Mouse (Mus musculus): ENCODE measurements at regions not wholly inside any gene's neighbourhood (a gene's known extent, or its start where the extent isn't known, plus 50 kb on each side); places are given as distances from the start of the nearest gene placed in this dataset.

GRCm38 (mm10) chr13:72134101-72134768 is 170.7 kb upstream of the Irx1 start:
- Histone ChIP-seq H3K36me3 (ENCODE audit: insufficient read depth, low read length) (no peaks in the 10 kb centered on the region), H3K4me2 (ENCODE audit: low read depth, low read length, poor library complexity, severe bottlenecking) (no peak overlapping the region), H3K9ac (replicated peaks; ENCODE audit: low read length, poor library complexity, severe bottlenecking) (no peak overlapping the region), H3K27ac (ENCODE audit: low read depth, low read length) (no peak overlapping the region), H3K9me3 (ENCODE audit: low read length) (no peaks in the 10 kb centered on the region), H3K27me3 (ENCODE audit: insufficient read depth, low read length) (no peaks in the 10 kb centered on the region), H3K4me3 (ENCODE audit: low read depth, low read length) (no peak overlapping the region), H3K4me1 (ENCODE audit: insufficient read depth, low read length) (no peaks in the 10 kb centered on the region)
- ATAC-seq (ENCODE audit: low FRiP score) (no peak), DNase-seq (ENCODE audit: low spot score) (no peak)
- 82% methylated on average over 8 of the region's 8 CpGs for whole genome bisulfite sequencing
- no peak for TF ChIP-seq CTCF (IDR thresholded peaks at IDR 0.05)

- no peaks in the 10 kb centered on the region for H3K4me1 ChIP-seq (ENCODE audit: insufficient read depth, low read length)
- H3K9me3 ChIP-seq (ENCODE audit: low read length) = no peaks in the 10 kb centered on the region
- no peak for ATAC-seq (ENCODE audit: low FRiP score)
These were observed 202.7 kb upstream of the Irx1 start for GRCm38 (mm10) chr13:72166225-72166624.

GRCm38 (mm10) chr13:72167434-72167833 is 203.9 kb upstream of the Irx1 start:
- no peak for TF ChIP-seq CTCF (IDR thresholded peaks at IDR 0.05)
- H3K4me2 ChIP-seq (ENCODE audit: low read depth, low read length, poor library complexity, severe bottlenecking) = no peak overlapping the region
- no peaks in the 10 kb centered on the region for H3K36me3 ChIP-seq (ENCODE audit: insufficient read depth, low read length)
- no peak overlapping the region for H3K4me3 ChIP-seq (ENCODE audit: low read depth, low read length)
- ATAC-seq (ENCODE audit: low FRiP score) (no peak), DNase-seq (ENCODE audit: low spot score) (no peak)
- H3K9me3 ChIP-seq (ENCODE audit: low read length) = no peaks in the 10 kb centered on the region
- H3K27me3 ChIP-seq (ENCODE audit: insufficient read depth, low read length) = no peaks in the 10 kb centered on the region
- no peaks in the 10 kb centered on the region for H3K4me1 ChIP-seq (ENCODE audit: insufficient read depth, low read length)
- no peak overlapping the region for H3K9ac ChIP-seq (replicated peaks; ENCODE audit: low read length, poor library complexity, severe bottlenecking)
- WGBS = 77% methylated on average over 2 of the region's 2 CpGs
- H3K27ac ChIP-seq (ENCODE audit: low read depth, low read length) = no peak overlapping the region

More at GRCm38 (mm10) chr13:72166225-72166624, 202.7 kb upstream of the Irx1 start:
- no peak overlapping the region for H3K4me2 ChIP-seq (ENCODE audit: low read depth, low read length, poor library complexity, severe bottlenecking)
- no peaks in the 10 kb centered on the region for H3K36me3 ChIP-seq (ENCODE audit: insufficient read depth, low read length)
- no peak overlapping the region for H3K9ac ChIP-seq (replicated peaks; ENCODE audit: low read length, poor library complexity, severe bottlenecking)
- 65% methylated on average over 2 of the region's 2 CpGs for WGBS
- no peak overlapping the region for H3K27ac ChIP-seq (ENCODE audit: low read depth, low read length)
- no peak for TF ChIP-seq CTCF (IDR thresholded peaks at IDR 0.05)
- H3K4me3 ChIP-seq (ENCODE audit: low read depth, low read length) = no peak overlapping the region
- no peak for DNase-seq (ENCODE audit: low spot score)
- no peaks in the 10 kb centered on the region for H3K27me3 ChIP-seq (ENCODE audit: insufficient read depth, low read length)

- 90% methylated on average over 3 of the region's 3 CpGs for WGBS
- H3K9me3 ChIP-seq (ENCODE audit: low read length) = no peaks in the 10 kb centered on the region
- no peaks in the 10 kb centered on the region for H3K36me3 ChIP-seq (ENCODE audit: insufficient read depth, low read length)
- no peak overlapping the region for H3K4me2 ChIP-seq (ENCODE audit: low read depth, low read length, poor library complexity, severe bottlenecking)
- H3K9ac ChIP-seq (replicated peaks; ENCODE audit: low read length, poor library complexity, severe bottlenecking) = no peak overlapping the region
- H3K27me3 ChIP-seq (ENCODE audit: insufficient read depth, low read length) = no peaks in the 10 kb centered on the region
- H3K27ac ChIP-seq (ENCODE audit: low read depth, low read length) = no peak overlapping the region
- no peaks in the 10 kb centered on the region for H3K4me1 ChIP-seq (ENCODE audit: insufficient read depth, low read length)
- H3K4me3 ChIP-seq (ENCODE audit: low read depth, low read length) = no peak overlapping the region
- no peak for ATAC-seq (ENCODE audit: low FRiP score)
- no peak for TF ChIP-seq CTCF (IDR thresholded peaks at IDR 0.05)
- no peak for DNase-seq (ENCODE audit: low spot score)
These were observed 220.1 kb upstream of the Irx1 start for GRCm38 (mm10) chr13:72183636-72184035.

GRCm38 (mm10) chr13:72184116-72184845 is 220.8 kb upstream of the Irx1 start:
- Histone ChIP-seq H3K36me3 (ENCODE audit: insufficient read depth, low read length) (no peaks in the 10 kb centered on the region), H3K9me3 (ENCODE audit: low read length) (no peaks in the 10 kb centered on the region), H3K27me3 (ENCODE audit: insufficient read depth, low read length) (no peaks in the 10 kb centered on the region), H3K4me1 (ENCODE audit: insufficient read depth, low read length) (no peaks in the 10 kb centered on the region), H3K9ac (replicated peaks; ENCODE audit: low read length, poor library complexity, severe bottlenecking) (no peak overlapping the region), H3K4me3 (ENCODE audit: low read depth, low read length) (no peak overlapping the region), H3K4me2 (ENCODE audit: low read depth, low read length, poor library complexity, severe bottlenecking) (no peak overlapping the region), H3K27ac (ENCODE audit: low read depth, low read length) (no peak overlapping the region)
- DNase-seq (ENCODE audit: low spot score) (peak; percentile 56), ATAC-seq (ENCODE audit: low FRiP score) (peak; percentile 47; the same call in 1 of the 2 replicates)
- no peak for TF ChIP-seq CTCF (IDR thresholded peaks at IDR 0.05)
- WGBS = 36% methylated on average over 15 of the region's 15 CpGs

- Histone ChIP-seq H3K4me1 (ENCODE audit: insufficient read depth, low read length) (no peaks in the 10 kb centered on the region), H3K4me2 (ENCODE audit: low read depth, low read length, poor library complexity, severe bottlenecking) (no peak overlapping the region), H3K9me3 (ENCODE audit: low read length) (no peaks in the 10 kb centered on the region), H3K9ac (replicated peaks; ENCODE audit: low read length, poor library complexity, severe bottlenecking) (no peak overlapping the region), H3K4me3 (ENCODE audit: low read depth, low read length) (no peak overlapping the region), H3K27me3 (ENCODE audit: insufficient read depth, low read length) (no peaks in the 10 kb centered on the region), H3K36me3 (ENCODE audit: insufficient read depth, low read length) (no peaks in the 10 kb centered on the region), H3K27ac (ENCODE audit: low read depth, low read length) (no peak overlapping the region)
- no peak for DNase-seq (ENCODE audit: low spot score)
- no peak for TF ChIP-seq CTCF (IDR thresholded peaks at IDR 0.05)
- 54% methylated on average over 3 of the region's 3 CpGs for WGBS
- peak; percentile 49; the same call in 1 of the 2 replicates for ATAC-seq (ENCODE audit: low FRiP score)
These were observed 221.3 kb upstream of the Irx1 start for GRCm38 (mm10) chr13:72184846-72185118.
